In genomic region chr9:101042249-101042648, GRCm38 (mm10) we compare ENCODE assay signal across 25 mouse cellular contexts. TPM values are rescaled to one million over a fixed set of nuclear protein-coding genes. Genes with fewer than 3 reads are reported as not detected.
A peak's percentile ranks its signal among the peaks of the same experiment; 100 is the strongest.
DNase-seq lines count a peak whose midpoint lies in the region; ATAC-seq and TF ChIP-seq lines count a peak whose summit lies in the region.
"Had no signal": no experiment of that assay in that cellular context is flagged by ENCODE, and none has a peak within 500 bp of the region (broad histone marks: within the 10 kb centered on the region; RNA-seq: fewer than 3 reads in every experiment).

No protein-coding gene starts in this region.

- peak overlapping the region; percentile 15; the same call in 1 of the 2 replicates for H3K9ac ChIP-seq in ES-E14 (ENCODE audit: insufficient read depth, low read depth, low read length, poor library complexity, severe bottlenecking)
- H3K9ac ChIP-seq: forebrain, embryonic 12.5 days; forebrain, postnatal 0 days; hindbrain, embryonic 13.5 days; limb, embryonic 13.5 days; lung, embryonic 15.5 days; neural tube, embryonic 15.5 days; stomach, embryonic 15.5 days had no signal

- H3K27ac ChIP-seq in ES-E14 (ENCODE audit: insufficient read depth, low read depth, low read length, poor library complexity, severe bottlenecking), result peak overlapping the region; percentile 76
- H3K27ac ChIP-seq: forebrain, embryonic 12.5 days; hindbrain, embryonic 13.5 days; limb, embryonic 13.5 days; lung, embryonic 15.5 days; neural tube, embryonic 15.5 days; stomach, embryonic 15.5 days had no signal

- peak; percentile 31; the same call in 1 of the 2 replicates for ATAC-seq in common myeloid progenitor, adult 5-6 weeks (replicated peaks; ENCODE audit: low read depth, poor library complexity, severe bottlenecking)
- 0 out of 2 replicates have a peak, but pooled peaks have one; percentile 44 for ATAC-seq in neutrophil, adult 5-6 weeks (ENCODE audit: extremely low read depth, insufficient number of reproducible peaks, low FRiP score, poor library complexity, severe bottlenecking)
- ATAC-seq: forebrain, postnatal 0 days had no signal

- in situ Hi-C loops in ES-E14 (cut with MboI; ENCODE audit: low sequenced_read_pairs in 2 of 2, unreplicated experiment in 2 of 2), result no loop called here

- DNase-seq in 416B (ENCODE audit: low read depth) (peak; percentile 74), ES-E14 (ENCODE audit: low read depth, low spot score) (peak; percentile 61)
- no peak for DNase-seq in urinary bladder, adult 2 months (ENCODE audit: low spot score)
- DNase-seq in layer of hippocampus, postnatal 36 days, result no peak
- DNase-seq in adrenal gland, adult 2 months, result no peak
- DNase-seq: adrenal gland, postnatal 10 days; B cell, adult 2 months; cerebellum, adult 11 months; cerebellum, adult 9-10 months; forebrain, postnatal 0 days; gastrocnemius, postnatal 10 days; heart, postnatal 4 days; kidney, adult 11 months; kidney, postnatal 14 days; layer of hippocampus, adult 9-11 months; midbrain, embryonic 14.5 days; right cerebral cortex, postnatal 25 days had no signal

- peak overlapping the region in 1 of 2 experiments; percentile 41; a peak in 2 of 4 replicates for H3K4me3 ChIP-seq in ES-E14 (ENCODE audit: insufficient read depth in 1 of 2, low read depth in 1 of 2, low read length in 2 of 2, poor library complexity in 1 of 2, severe bottlenecking in 1 of 2)
- H3K4me3 ChIP-seq: forebrain, embryonic 12.5 days; hindbrain, embryonic 13.5 days; limb, embryonic 13.5 days; lung, embryonic 15.5 days; neural tube, embryonic 15.5 days; stomach, embryonic 15.5 days had no signal

- H3K36me3 ChIP-seq in ES-E14 (ENCODE audit: control insufficient read depth, insufficient read depth, low read length, poor library complexity, severe bottlenecking), result no peaks in the 10 kb centered on the region
- H3K36me3 ChIP-seq: forebrain, embryonic 12.5 days; hindbrain, embryonic 13.5 days; limb, embryonic 13.5 days; lung, embryonic 15.5 days; neural tube, embryonic 15.5 days; stomach, embryonic 15.5 days had no signal

- no peaks in the 10 kb centered on the region for H3K9me3 ChIP-seq in ES-E14 (ENCODE audit: control insufficient read depth, insufficient read depth, low read depth, low read length)
- H3K9me3 ChIP-seq: forebrain, embryonic 12.5 days; hindbrain, embryonic 13.5 days; limb, embryonic 13.5 days; lung, embryonic 15.5 days; neural tube, embryonic 15.5 days; stomach, embryonic 15.5 days had no signal

- H3K4me1 ChIP-seq in ES-E14 (ENCODE audit: control insufficient read depth in 2 of 2, insufficient read depth in 2 of 2, low read length in 2 of 2, poor library complexity in 1 of 2), result peaks cover 3 to 21% of the 10 kb centered on the region in 2 experiments; a peak in 3 of 4 replicates
- H3K4me1 ChIP-seq: limb, embryonic 13.5 days; neural tube, embryonic 15.5 days had no signal

TF ChIP-seq in ES-E14, 5 proteins besides CTCF, POLR2A, EP300 and RAD21:
- no peak for TF ChIP-seq ZNF384 (IDR thresholded peaks at IDR 0.05; ENCODE audit: low read depth, low read length)
- no peak for TF ChIP-seq ZC3H11A (IDR thresholded peaks at IDR 0.05; ENCODE audit: borderline replicate concordance, low read depth, low read length)
- no peak for TF ChIP-seq CHD2 (IDR thresholded peaks at IDR 0.05; ENCODE audit: low read depth, low read length)
- TF ChIP-seq HCFC1 (IDR thresholded peaks at IDR 0.05; ENCODE audit: borderline replicate concordance, insufficient read depth, low read length), result no peak
- no peak for TF ChIP-seq MAFK (IDR thresholded peaks at IDR 0.05; ENCODE audit: insufficient read depth, low read depth, low read length)

RNA-seq across cellular contexts. Expression of gene Pccb, which starts 7.6 kb away (rescaled TPM):
- total RNA-seq in ES-E14 (2012; rRNA removed), result 24.8 and 27.0 TPM in 2 replicates
- total RNA-seq in common myeloid progenitor, adult 5-6 weeks (2017), result 13.6 and 17.5 TPM in 2 replicates
- total RNA-seq in neutrophil, adult 5-6 weeks (2017), result 6.3 and 7.3 TPM in 2 replicates
- polyA plus RNA-seq in urinary bladder, adult 2 months (2012; rRNA removed), result 56.6 and 61.2 TPM in 2 replicates
- total RNA-seq in layer of hippocampus, postnatal 36 days (2021), result 10 to 100 TPM; 43.0 to 43.3 TPM
- total RNA-seq in adrenal gland, adult 2 months (2021), result 100 to 1,000 TPM; 140 to 166 TPM
- polyA plus RNA-seq in adrenal gland, adult 2 months (2012; rRNA removed), result 113 and 128 TPM in 2 replicates

RNA-seq across cellular contexts. Expression of gene Msl2, which starts 31.7 kb away (rescaled TPM):
- 19.5 and 21.3 TPM in 2 replicates for total RNA-seq in ES-E14 (2012; rRNA removed)
- 55.4 and 75.5 TPM in 2 replicates for total RNA-seq in common myeloid progenitor, adult 5-6 weeks (2017)
- 83.0 and 91.0 TPM in 2 replicates for total RNA-seq in neutrophil, adult 5-6 weeks (2017)
- polyA plus RNA-seq in urinary bladder, adult 2 months (2012; rRNA removed), result 18.5 and 24.3 TPM in 2 replicates
- total RNA-seq in layer of hippocampus, postnatal 36 days (2021), result 10 to 100 TPM; 68.7 to 68.9 TPM
- total RNA-seq in adrenal gland, adult 2 months (2021), result 10 to 100 TPM; 46.8 to 56.7 TPM
- polyA plus RNA-seq in adrenal gland, adult 2 months (2012; rRNA removed), result 34.1 and 38.4 TPM in 2 replicates

Comparison
In these comparisons a context has a peak if more than half of its experiments do, and no peak if none do; other contexts are left out.
1. DNase-seq: peak in 416B (single experiment) and ES-E14 (single experiment); none in urinary bladder, adult 2 months (single experiment), layer of hippocampus, postnatal 36 days (0 of 2) and adrenal gland, adult 2 months (single experiment).